Mouse (Mus musculus) CD4-positive naive resting alpha-beta T cell, adult 76 days (primary cell): ENCODE data around the gene Adamts1. TPM values are rescaled to one million over a fixed set of nuclear protein-coding genes. Genes with fewer than 3 reads are reported as not detected.

Experiments
- total RNA-seq: library from RNA; stranded (reverse); gene quantifications from one replicate; pipeline ENCODE4 v1.2.4, GENCODE M21; 2023

Adamts1 gene
- 0.12 TPM for total RNA-seq

GRCm38 (mm10) chr16:85802954-85803353 is at the start of gene Adamts1:
Gene Adamts1 (minus strand): TSS chr16:85803113.

Other genes starting within 250 kb of the Adamts1 start
- gene Cyyr1, start 249.7 kb downstream of the Adamts1 start, total RNA-seq = not detected
- not detected for gene Adamts5, start 98.7 kb upstream of the Adamts1 start, total RNA-seq